Mouse (Mus musculus): Measurements from ENCODE around the gene Olfr1457. TPM values are rescaled to one million over a fixed set of nuclear protein-coding genes. Genes with fewer than 3 reads are reported as not detected.

Olfr1457 gene
- polyA plus RNA-seq (2015; fragmentation: Nextera tagmentation; extraction: Ambion mirVana), result not detected in 2 replicates

DNA sequence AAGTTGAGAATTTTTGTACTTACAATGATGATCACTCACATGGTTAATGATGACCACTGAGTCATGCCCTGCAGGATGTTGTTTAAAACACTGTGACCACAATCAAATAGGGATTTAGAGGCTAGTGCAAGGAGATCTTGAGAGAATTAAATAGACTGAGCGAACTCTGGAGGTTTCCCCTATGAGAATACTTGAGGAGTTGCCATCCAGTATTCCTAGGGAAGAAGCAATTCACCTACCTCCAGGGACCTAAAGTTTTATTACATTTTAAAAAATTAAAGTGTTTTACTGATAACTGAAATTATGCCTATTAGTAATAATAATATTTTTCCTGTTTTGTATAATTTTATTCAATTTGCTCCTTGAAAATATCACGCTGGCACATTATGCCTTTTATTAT lies at the start of gene Olfr1457:
Gene Olfr1457 (minus strand): TSS at position 101 of the 400 bp plus-strand sequence.
- Histone ChIP-seq H3K9ac (ENCODE audit: low read length) (no peak within 1 kb of the TSS), H3K27me3 (ENCODE audit: control insufficient read depth, insufficient read depth, low read depth, low read length) (no peaks in the 10 kb centered on the region), H3K36me3 (ENCODE audit: control insufficient read depth, insufficient read depth, low read length) (no peaks in the 10 kb centered on the region), H3K4me1 (replicated peaks; ENCODE audit: control insufficient read depth, insufficient read depth, low read length) (no peaks in the 10 kb centered on the region), H3K27ac (ENCODE audit: low read length) (no peak within 1 kb of the TSS), H3K4me3 (ENCODE audit: low read length) (no peak within 1 kb of the TSS), H3K4me2 (ENCODE audit: low read depth, low read length) (no peak within 1 kb of the TSS), H3K9me3 (ENCODE audit: control insufficient read depth, low read length) (no peaks in the 10 kb centered on the region; the same call in 1 of the 2 replicates)
- no peak for ATAC-seq (ENCODE audit: low read depth)
- WGBS, result 66% methylated on average over 2 of the region's 2 CpGs

DNA sequence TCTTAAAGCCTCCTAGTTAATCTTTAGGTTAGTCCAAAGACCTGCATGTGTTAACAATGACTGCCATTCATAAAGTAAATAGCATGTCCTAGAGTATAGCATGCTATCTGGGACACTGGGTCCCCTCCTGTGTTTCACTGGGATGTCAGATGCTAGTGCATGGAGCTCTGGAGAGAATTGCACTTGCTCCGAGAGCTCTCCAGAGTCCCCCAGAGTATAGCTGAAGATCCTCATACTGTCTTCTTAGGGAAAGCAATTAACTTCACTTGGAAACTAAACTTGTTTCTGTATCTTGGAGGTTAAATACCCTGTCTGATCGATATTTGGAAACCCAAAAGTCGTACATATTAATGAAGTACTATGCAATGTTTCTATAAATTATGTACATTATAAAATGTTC lies 9.0 kb upstream of the Olfr1457 start, which contains the start of gene Olfr1458:
Gene Olfr1458 (minus strand): TSS at position 101 of the 400 bp plus-strand sequence.
- no peak within 1 kb of the TSS for H3K4me3 ChIP-seq (ENCODE audit: low read length)
- H3K9me3 ChIP-seq (ENCODE audit: control insufficient read depth, low read length), result no peaks in the 10 kb centered on the region; the same call in 1 of the 2 replicates
- no peaks in the 10 kb centered on the region for H3K4me1 ChIP-seq (replicated peaks; ENCODE audit: control insufficient read depth, insufficient read depth, low read length)
- no peaks in the 10 kb centered on the region for H3K36me3 ChIP-seq (ENCODE audit: control insufficient read depth, insufficient read depth, low read length)
- 74% methylated on average over 3 of the region's 3 CpGs for WGBS
- no peak within 1 kb of the TSS for H3K27ac ChIP-seq (ENCODE audit: low read length)
- no peak for ATAC-seq (ENCODE audit: low read depth)
- H3K4me2 ChIP-seq (ENCODE audit: low read depth, low read length), result no peak within 1 kb of the TSS
- H3K9ac ChIP-seq (ENCODE audit: low read length), result no peak within 1 kb of the TSS
- H3K27me3 ChIP-seq (ENCODE audit: control insufficient read depth, insufficient read depth, low read depth, low read length), result no peaks in the 10 kb centered on the region

DNA sequence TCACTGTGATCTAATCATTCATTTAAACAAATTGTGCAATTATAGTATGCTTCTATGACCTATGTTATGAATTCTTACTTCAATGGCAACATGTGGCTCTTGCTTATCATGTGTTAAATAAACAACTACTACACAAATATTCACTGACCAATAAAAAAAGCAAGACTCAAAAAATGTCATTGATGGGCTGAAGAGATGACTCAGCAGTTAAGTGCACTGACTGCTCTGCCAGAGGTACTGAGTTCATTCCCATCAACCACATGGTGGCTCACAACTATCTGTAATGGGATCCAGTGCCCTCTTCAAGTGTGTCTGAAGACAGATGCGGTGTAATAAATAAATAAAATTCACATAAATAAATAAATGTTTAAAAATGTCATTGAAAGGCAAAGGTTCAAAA lies 3.8 kb downstream of the Olfr1457 start:
- 80% methylated on average over 1 of the region's 1 CpGs for WGBS
- Histone ChIP-seq H3K4me3 (ENCODE audit: low read length) (no peak overlapping the region), H3K9ac (ENCODE audit: low read length) (no peak overlapping the region), H3K4me2 (ENCODE audit: low read depth, low read length) (no peak overlapping the region), H3K9me3 (ENCODE audit: control insufficient read depth, low read length) (no peaks in the 10 kb centered on the region), H3K36me3 (ENCODE audit: control insufficient read depth, insufficient read depth, low read length) (no peaks in the 10 kb centered on the region), H3K4me1 (replicated peaks; ENCODE audit: control insufficient read depth, insufficient read depth, low read length) (no peaks in the 10 kb centered on the region), H3K27me3 (ENCODE audit: control insufficient read depth, insufficient read depth, low read depth, low read length) (no peaks in the 10 kb centered on the region), H3K27ac (ENCODE audit: low read length) (no peak overlapping the region)
- no peak for ATAC-seq (ENCODE audit: low read depth)

DNA sequence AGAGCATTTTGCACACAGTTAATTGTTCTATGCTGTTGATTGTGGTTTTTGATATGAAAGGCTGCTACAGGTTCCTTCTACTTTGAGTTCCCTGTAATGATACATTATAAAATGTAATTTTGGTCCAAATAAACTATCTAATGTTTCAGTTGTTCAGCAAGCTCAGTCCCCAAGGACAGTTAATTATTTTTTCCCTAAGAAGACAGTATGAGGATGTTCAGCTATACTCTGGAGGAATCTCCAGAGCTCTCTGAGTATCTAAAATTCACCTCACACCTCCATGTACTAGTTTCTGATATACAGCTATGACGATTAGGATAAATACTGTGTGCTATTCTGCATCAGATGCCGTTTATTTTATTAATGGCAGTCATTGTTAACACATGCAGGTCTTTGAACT lies 37.4 kb downstream of the Olfr1457 start, which contains the start of gene Olfr1454:
Gene Olfr1454 (plus strand): TSS at position 301 of the 400 bp plus-strand sequence.
- Histone ChIP-seq H3K4me2 (ENCODE audit: low read depth, low read length) (no peak within 1 kb of the TSS), H3K9ac (ENCODE audit: low read length) (no peak within 1 kb of the TSS), H3K4me1 (replicated peaks; ENCODE audit: control insufficient read depth, insufficient read depth, low read length) (no peaks in the 10 kb centered on the region), H3K36me3 (ENCODE audit: control insufficient read depth, insufficient read depth, low read length) (no peaks in the 10 kb centered on the region), H3K4me3 (ENCODE audit: low read length) (no peak within 1 kb of the TSS), H3K9me3 (ENCODE audit: control insufficient read depth, low read length) (peaks cover 2% of the 10 kb centered on the region; the same call in 1 of the 2 replicates), H3K27ac (ENCODE audit: low read length) (no peak within 1 kb of the TSS), H3K27me3 (ENCODE audit: control insufficient read depth, insufficient read depth, low read depth, low read length) (no peaks in the 10 kb centered on the region)
- 56% methylated on average over 2 of the region's 2 CpGs for WGBS
- ATAC-seq (ENCODE audit: low read depth), result no peak

Other genes with a start within 250 kb of the Olfr1457 start
- not detected in 2 replicates for gene Olfr1444, start 240.6 kb downstream of the Olfr1457 start, polyA plus RNA-seq (2015; fragmentation: Nextera tagmentation; extraction: Ambion mirVana)
- gene Olfr1445, start 214.0 kb downstream of the Olfr1457 start, polyA plus RNA-seq (2015; fragmentation: Nextera tagmentation; extraction: Ambion mirVana), result not detected in 2 replicates
- gene Olfr1446, start 204.4 kb downstream of the Olfr1457 start, polyA plus RNA-seq (2015; fragmentation: Nextera tagmentation; extraction: Ambion mirVana), result not detected in 2 replicates
- gene Olfr1447, start 194.1 kb downstream of the Olfr1457 start, polyA plus RNA-seq (2015; fragmentation: Nextera tagmentation; extraction: Ambion mirVana), result not detected in 2 replicates
- gene Olfr1448, start 173.5 kb downstream of the Olfr1457 start, polyA plus RNA-seq (2015; fragmentation: Nextera tagmentation; extraction: Ambion mirVana), result not detected in 2 replicates
- not detected in 2 replicates for gene Olfr1449, start 167.1 kb downstream of the Olfr1457 start, polyA plus RNA-seq (2015; fragmentation: Nextera tagmentation; extraction: Ambion mirVana)
- gene Olfr1450, start 147.6 kb downstream of the Olfr1457 start, polyA plus RNA-seq (2015; fragmentation: Nextera tagmentation; extraction: Ambion mirVana), result not detected in 2 replicates
- gene Olfr1451, start 102.9 kb downstream of the Olfr1457 start, polyA plus RNA-seq (2015; fragmentation: Nextera tagmentation; extraction: Ambion mirVana), result not detected in 2 replicates
- not detected in 2 replicates for gene Olfr1453, start 69.6 kb downstream of the Olfr1457 start, polyA plus RNA-seq (2015; fragmentation: Nextera tagmentation; extraction: Ambion mirVana)
- gene Olfr1454, start 37.3 kb downstream of the Olfr1457 start, polyA plus RNA-seq (2015; fragmentation: Nextera tagmentation; extraction: Ambion mirVana), result not detected in 2 replicates
- not detected in 2 replicates for gene Olfr1458, start 8.9 kb upstream of the Olfr1457 start, polyA plus RNA-seq (2015; fragmentation: Nextera tagmentation; extraction: Ambion mirVana)
- gene Olfr1459, start 51.7 kb upstream of the Olfr1457 start, polyA plus RNA-seq (2015; fragmentation: Nextera tagmentation; extraction: Ambion mirVana), result not detected in 2 replicates
- gene Olfr1461, start 65.1 kb upstream of the Olfr1457 start, polyA plus RNA-seq (2015; fragmentation: Nextera tagmentation; extraction: Ambion mirVana), result not detected in 2 replicates
- not detected in 2 replicates for gene Olfr1462, start 87.8 kb upstream of the Olfr1457 start, polyA plus RNA-seq (2015; fragmentation: Nextera tagmentation; extraction: Ambion mirVana)
- not detected in 2 replicates for gene Olfr1463, start 133.4 kb upstream of the Olfr1457 start, polyA plus RNA-seq (2015; fragmentation: Nextera tagmentation; extraction: Ambion mirVana)
- gene Olfr1465, start 217.7 kb upstream of the Olfr1457 start, polyA plus RNA-seq (2015; fragmentation: Nextera tagmentation; extraction: Ambion mirVana), result not detected in 2 replicates
- gene Olfr1466, start 241.0 kb upstream of the Olfr1457 start, polyA plus RNA-seq (2015; fragmentation: Nextera tagmentation; extraction: Ambion mirVana), result not detected in 2 replicates